ENCODE assay signal across 9 mouse cellular contexts in the genomic region with DNA sequence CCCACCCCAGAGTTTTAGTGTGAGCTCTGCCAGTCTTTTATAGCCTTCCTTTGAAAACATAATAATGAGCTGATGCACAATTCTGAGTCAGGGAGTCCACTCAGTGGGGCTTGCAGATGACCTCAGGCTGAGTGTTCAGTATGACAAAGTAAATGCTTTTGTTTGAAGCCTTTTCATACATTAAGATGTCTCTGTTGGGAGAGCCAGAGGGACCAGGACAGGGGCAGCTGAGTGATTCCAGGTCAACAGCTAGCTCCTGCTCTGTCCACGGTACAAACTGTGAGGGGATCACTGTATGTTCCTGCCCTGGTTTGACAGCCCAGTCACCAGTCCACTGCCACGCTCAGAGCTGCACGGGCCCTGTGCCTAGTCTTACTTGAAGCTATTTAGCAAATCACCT. TPM values are rescaled to one million over a fixed set of nuclear protein-coding genes. Genes with fewer than 3 reads are reported as not detected.
DNase-seq lines count a peak whose midpoint lies in the region; ATAC-seq lines count a peak whose summit lies in the region.
"Had no signal": no experiment of that assay in that cellular context is flagged by ENCODE, and none has a peak within 500 bp of the region (broad histone marks: within the 10 kb centered on the region; RNA-seq: fewer than 3 reads in every experiment).

No protein-coding gene starts in this region.

- no peaks in the 10 kb centered on the region for H3K36me3 ChIP-seq in heart, embryonic 16.5 days (ENCODE audit: control insufficient read depth, insufficient read depth)
- no peaks in the 10 kb centered on the region for H3K36me3 ChIP-seq in forebrain, embryonic 12.5 days (replicated peaks)
- H3K36me3 ChIP-seq in midbrain, embryonic 14.5 days (ENCODE audit: control insufficient read depth, insufficient read depth, low read length): no peaks in the 10 kb centered on the region

- ATAC-seq in heart, embryonic 16.5 days (replicated peaks; ENCODE audit: extremely low read depth, insufficient read depth, low FRiP score): no peak
- peak; percentile 21 for ATAC-seq in forebrain, embryonic 12.5 days (ENCODE audit: low FRiP score)
- no peak for ATAC-seq in midbrain, embryonic 14.5 days (ENCODE audit: low FRiP score, low TSS enrichment)

- H3K27ac ChIP-seq in heart, embryonic 16.5 days (ENCODE audit: low read length): 0 out of 2 replicates have a peak overlapping the region, but pooled peaks have one; percentile 46
- H3K27ac ChIP-seq in forebrain, embryonic 12.5 days: peak overlapping the region; percentile 94
- H3K27ac ChIP-seq in midbrain, embryonic 14.5 days (replicated peaks; ENCODE audit: low read depth, low read length): 0 out of 2 replicates have a peak overlapping the region, but pooled peaks have one; percentile 20

- H3K4me3 ChIP-seq in heart, embryonic 16.5 days (ENCODE audit: low read length): no peak overlapping the region
- no peak overlapping the region for H3K4me3 ChIP-seq in forebrain, embryonic 12.5 days (replicated peaks)
- H3K4me3 ChIP-seq in midbrain, embryonic 14.5 days (replicated peaks; ENCODE audit: low read depth, low read length): no peak overlapping the region

- intact Hi-C loops in heart, postnatal 14 days (cut with DNase I): no loop called here

- H3K9me3 ChIP-seq in heart, embryonic 16.5 days (replicated peaks; ENCODE audit: control insufficient read depth, low read length): no peaks in the 10 kb centered on the region
- no peaks in the 10 kb centered on the region for H3K9me3 ChIP-seq in forebrain, embryonic 12.5 days
- H3K9me3 ChIP-seq in midbrain, embryonic 14.5 days (ENCODE audit: control insufficient read depth, low read length): no peaks in the 10 kb centered on the region

- WGBS in heart, embryonic 16.5 days: 49% methylated on average over 3 of the region's 3 CpGs
- 9% methylated on average over 3 of the region's 3 CpGs for WGBS in forebrain, embryonic 12.5 days
- WGBS in midbrain, embryonic 14.5 days: 15% methylated on average over 3 of the region's 3 CpGs

- no peaks in the 10 kb centered on the region; the same call in 1 of the 2 replicates for H3K27me3 ChIP-seq in heart, embryonic 16.5 days (ENCODE audit: control insufficient read depth, insufficient read depth, low read length)
- peaks cover 8% of the 10 kb centered on the region; the same call in 1 of the 2 replicates for H3K27me3 ChIP-seq in forebrain, embryonic 12.5 days
- H3K27me3 ChIP-seq in midbrain, embryonic 14.5 days (ENCODE audit: control insufficient read depth, insufficient read depth, low read length): no peaks in the 10 kb centered on the region

- no peak overlapping the region for H3K4me2 ChIP-seq in heart, embryonic 16.5 days (ENCODE audit: low read depth, low read length)
- peak overlapping the region; percentile 47 for H3K4me2 ChIP-seq in forebrain, embryonic 12.5 days
- no peak overlapping the region for H3K4me2 ChIP-seq in midbrain, embryonic 14.5 days (ENCODE audit: low read length)

- H3K4me1 ChIP-seq in heart, embryonic 16.5 days (ENCODE audit: control insufficient read depth, insufficient read depth, low read length): peaks cover 13% of the 10 kb centered on the region
- peaks cover 37% of the 10 kb centered on the region for H3K4me1 ChIP-seq in forebrain, embryonic 12.5 days
- peaks cover 13% of the 10 kb centered on the region for H3K4me1 ChIP-seq in midbrain, embryonic 14.5 days (ENCODE audit: control insufficient read depth, insufficient read depth, low read length)

- DNase-seq in heart, postnatal 14 days: no peak
- DNase-seq in Muller cell, postnatal 12 days (ENCODE audit: inconsistent ontology term): peak; percentile 72
- peak; percentile 26 for DNase-seq in midbrain, embryonic 14.5 days
- no peak for DNase-seq in ovary, postnatal 36 days (ENCODE audit: low spot score)
- no peak for DNase-seq in thymus, postnatal 10 days (ENCODE audit: low spot score in 2 of 2)
- DNase-seq in cerebellum, postnatal 36 days: no peak

- no peak overlapping the region for H3K9ac ChIP-seq in heart, embryonic 16.5 days (ENCODE audit: low read length)
- no peak overlapping the region for H3K9ac ChIP-seq in forebrain, embryonic 12.5 days
- H3K9ac ChIP-seq in midbrain, embryonic 14.5 days (replicated peaks; ENCODE audit: low read length): no peak overlapping the region

RNA-seq across cellular contexts. Expression of gene Tgfbi, which starts 26.6 kb away (rescaled TPM):
- 32.7 and 39.5 TPM in 2 replicates for polyA plus RNA-seq in heart, embryonic 16.5 days (2015; fragmentation: Nextera tagmentation; extraction: Ambion mirVana)
- 10 to 100 TPM; 17.1 to 22.3 TPM for total RNA-seq in heart, postnatal 14 days (2021)
- polyA plus RNA-seq in forebrain, embryonic 12.5 days (2016; fragmentation: Nextera tagmentation; extraction: Ambion mirVana): 21.4 and 24.0 TPM in 2 replicates
- 0.63 and 2.7 TPM in 2 replicates for polyA plus RNA-seq in midbrain, embryonic 14.5 days (2014; fragmentation: Nextera tagmentation; extraction: Ambion mirVana)

RNA-seq across cellular contexts. Expression of gene Lect2, which starts 34.4 kb away (rescaled TPM):
- not detected in 2 replicates for polyA plus RNA-seq in heart, embryonic 16.5 days (2015; fragmentation: Nextera tagmentation; extraction: Ambion mirVana)
- total RNA-seq in heart, postnatal 14 days (2021): not detected
- not detected in 2 replicates for polyA plus RNA-seq in forebrain, embryonic 12.5 days (2016; fragmentation: Nextera tagmentation; extraction: Ambion mirVana)
- polyA plus RNA-seq in midbrain, embryonic 14.5 days (2014; fragmentation: Nextera tagmentation; extraction: Ambion mirVana): not detected in 2 replicates
- total RNA-seq: gastrocnemius, postnatal 25 days had no signal

Comparison
In these comparisons a context has a peak if more than half of its experiments do, and no peak if none do; other contexts are left out.
1. H3K27ac ChIP-seq: peak in every context shown above with its lines; median percentile 94 in forebrain, embryonic 12.5 days; 46 in heart, embryonic 16.5 days; 20 in midbrain, embryonic 14.5 days.
2. DNase-seq: peak in Muller cell, postnatal 12 days (single experiment) and midbrain, embryonic 14.5 days (single experiment); none in heart, postnatal 14 days (0 of 2), ovary, postnatal 36 days (single experiment), thymus, postnatal 10 days (0 of 2) and cerebellum, postnatal 36 days (0 of 2).